ENCODE assay signal across 11 mouse cellular contexts in genomic region chr7:143006756-143007598, GRCm38 (mm10). TPM values are rescaled to one million over a fixed set of nuclear protein-coding genes. Genes with fewer than 3 reads are reported as not detected.
A peak's percentile ranks its signal among the peaks of the same experiment; 100 is the strongest.
DNase-seq lines count a peak whose midpoint lies in the region; ATAC-seq and TF ChIP-seq lines count a peak whose summit lies in the region.
"Had no signal": no experiment of that assay in that cellular context is flagged by ENCODE, and none has a peak within 500 bp of the region (broad histone marks: within the 10 kb centered on the region; RNA-seq: fewer than 3 reads in every experiment).

No protein-coding gene starts in this region.

- H3K36me3 ChIP-seq in heart, adult 2 months (ENCODE audit: control insufficient read depth, insufficient read depth, low read length) = no peaks in the 10 kb centered on the region
- no peaks in the 10 kb centered on the region for H3K36me3 ChIP-seq in midbrain, embryonic 10.5 days
- no peaks in the 10 kb centered on the region for H3K36me3 ChIP-seq in midbrain, embryonic 15.5 days (replicated peaks)
- H3K36me3 ChIP-seq in macrophage (ENCODE audit: inconsistent target) = no peaks in the 10 kb centered on the region

- WGBS in heart, adult 2 months = 86% methylated on average over 8 of the region's 8 CpGs
- 87% methylated on average over 8 of the region's 8 CpGs for WGBS in midbrain, embryonic 10.5 days
- 92% methylated on average over 8 of the region's 8 CpGs for WGBS in midbrain, embryonic 15.5 days
- WGBS in macrophage (ENCODE audit: missing documents) = 46% methylated on average over 8 of the region's 8 CpGs

- intact Hi-C loops in heart, adult 2 months (cut with DNase I) = loop anchor here (5.0 kb wide), 3 partner anchors 115 to 460 kb away; no protein-coding TSS in a partner anchor

- no peaks in the 10 kb centered on the region for H3K79me2 ChIP-seq in heart, adult 2 months (replicated peaks; ENCODE audit: control insufficient read depth, insufficient read depth, low read length)
- H3K79me2 ChIP-seq in macrophage (ENCODE audit: inconsistent target) = peaks cover 19% of the 10 kb centered on the region

- no peak overlapping the region for H3K4me3 ChIP-seq in heart, adult 2 months
- H3K4me3 ChIP-seq in midbrain, embryonic 10.5 days = 0 out of 2 replicates have a peak overlapping the region, but pooled peaks have one; percentile 9
- no peak overlapping the region for H3K4me3 ChIP-seq in midbrain, embryonic 15.5 days
- H3K4me3 ChIP-seq in macrophage (ENCODE audit: inconsistent target) = peak overlapping the region; percentile 53

- no peak for TF ChIP-seq CTCF in heart, adult 2 months (IDR thresholded peaks at IDR 0.05)

- H3K9ac ChIP-seq in heart, adult 2 months (ENCODE audit: low read depth, low read length) = no peak overlapping the region
- no peak overlapping the region for H3K9ac ChIP-seq in midbrain, embryonic 15.5 days

- H3K4me2 ChIP-seq in midbrain, embryonic 15.5 days = no peak overlapping the region

- H3K27ac ChIP-seq in heart, adult 2 months = no peak overlapping the region
- peak overlapping the region; percentile 78 for H3K27ac ChIP-seq in midbrain, embryonic 10.5 days (replicated peaks)
- H3K27ac ChIP-seq in midbrain, embryonic 15.5 days = no peak overlapping the region
- H3K27ac ChIP-seq in macrophage = peak overlapping the region; percentile 83

- no peak for TF ChIP-seq EP300 in heart, adult 2 months (IDR thresholded peaks at IDR 0.05; ENCODE audit: insufficient read depth, low read depth, low read length)

- H3K4me1 ChIP-seq in heart, adult 2 months (ENCODE audit: control insufficient read depth, insufficient read depth, low read length) = peaks cover 10% of the 10 kb centered on the region
- peaks cover 18% of the 10 kb centered on the region for H3K4me1 ChIP-seq in midbrain, embryonic 10.5 days
- peaks cover 3% of the 10 kb centered on the region; the same call in 1 of the 2 replicates for H3K4me1 ChIP-seq in midbrain, embryonic 15.5 days

- H3K27me3 ChIP-seq in heart, adult 2 months (ENCODE audit: control insufficient read depth, insufficient read depth, low read length) = no peaks in the 10 kb centered on the region
- no peaks in the 10 kb centered on the region for H3K27me3 ChIP-seq in midbrain, embryonic 10.5 days (ENCODE audit: low read depth, poor library complexity, severe bottlenecking)
- no peaks in the 10 kb centered on the region for H3K27me3 ChIP-seq in midbrain, embryonic 15.5 days (replicated peaks)

- H3K9me3 ChIP-seq in midbrain, embryonic 10.5 days (replicated peaks) = no peaks in the 10 kb centered on the region
- no peaks in the 10 kb centered on the region for H3K9me3 ChIP-seq in midbrain, embryonic 15.5 days

- peak; percentile 91 for DNase-seq in heart, adult 11 months
- no peak for DNase-seq in heart, adult 2 months
- no peak for DNase-seq in midbrain, embryonic 10.5 days (ENCODE audit: low spot score)
- DNase-seq in embryo, embryonic 11 days = no peak
- DNase-seq: adrenal gland, postnatal 25 days had no signal

- TF ChIP-seq POLR2A in heart, adult 2 months (IDR thresholded peaks at IDR 0.05; ENCODE audit: insufficient read depth, low read depth, low read length) = no peak

- no peak for ATAC-seq in midbrain, embryonic 15.5 days (replicated peaks)
- ATAC-seq in erythroblast, adult 5-6 weeks (replicated peaks; ENCODE audit: low FRiP score, poor library complexity, severe bottlenecking) = peak; percentile 7; the same call in 1 of the 2 replicates
- ATAC-seq in megakaryocyte-erythroid progenitor cell, adult 5-6 weeks (replicated peaks; ENCODE audit: low FRiP score, low TSS enrichment, poor library complexity, severe bottlenecking) = no peak

RNA-seq across cellular contexts. Expression of gene Tspan32, which starts 2.1 kb away (rescaled TPM):
- total RNA-seq in heart, adult 2 months (2021) = 1 to 10 TPM in 1 of 2 experiments, under 1 TPM in 1; 0.44 to 1.3 TPM
- 1.8 and 1.9 TPM in 2 replicates for polyA plus RNA-seq in heart, adult 2 months (2012; rRNA removed)
- polyA plus RNA-seq in midbrain, embryonic 10.5 days (2016; fragmentation: Nextera tagmentation; extraction: Ambion mirVana) = 4.7 and 6.0 TPM in 2 replicates
- polyA plus RNA-seq in midbrain, embryonic 15.5 days (2015; fragmentation: Nextera tagmentation; extraction: Ambion mirVana) = 0.66 and 0.97 TPM in 2 replicates
- 77.4 and 78.8 TPM in 2 replicates for total RNA-seq in erythroblast, adult 5-6 weeks (2015; ENCODE audit: low replicate concordance)
- 55.2 and 79.5 TPM in 2 replicates for total RNA-seq in erythroblast, adult 5-6 weeks (2017; ENCODE audit: low replicate concordance)
- total RNA-seq in macrophage (2018; cell fraction: chromatin; rRNA removed) = 10 to 100 TPM in 22 of 26 experiments, 1 to 10 TPM in 4; 3.4 to 54.6 (median 29.8) TPM
- total RNA-seq in macrophage (2018; cell fraction: cytosol; rRNA removed) = 10 to 100 TPM; 10.3 to 29.2 (median 21.3) TPM
- total RNA-seq in macrophage (2018; cell fraction: nucleus; rRNA removed) = 10 to 100 TPM in 24 of 26 experiments, 1 to 10 TPM in 2; 8.3 to 55.5 (median 26.9) TPM
- polyA plus RNA-seq in macrophage (2018) = 12.2 to 22.1 TPM (median 14.6 TPM) in 3 replicates
- total RNA-seq in megakaryocyte-erythroid progenitor cell, adult 5-6 weeks (2014; fragmentation: Nextera tagmentation) = 163 and 191 TPM in 2 replicates
- 94.2 and 132 TPM in 2 replicates for total RNA-seq in megakaryocyte-erythroid progenitor cell, adult 5-6 weeks (2017)

RNA-seq across cellular contexts. Expression of gene Ascl2, which starts 37.9 kb away (rescaled TPM):
- not detected for total RNA-seq in heart, adult 2 months (2021)
- 0.08 TPM in 1 of 2 replicates, not detected in the other for polyA plus RNA-seq in heart, adult 2 months (2012; rRNA removed)
- polyA plus RNA-seq in midbrain, embryonic 10.5 days (2016; fragmentation: Nextera tagmentation; extraction: Ambion mirVana) = 0.70 and 1.3 TPM in 2 replicates
- 0.20 and 0.58 TPM in 2 replicates for polyA plus RNA-seq in midbrain, embryonic 15.5 days (2015; fragmentation: Nextera tagmentation; extraction: Ambion mirVana)
- total RNA-seq in erythroblast, adult 5-6 weeks (2015; ENCODE audit: low replicate concordance) = not detected in 2 replicates
- not detected in 2 replicates for total RNA-seq in erythroblast, adult 5-6 weeks (2017; ENCODE audit: low replicate concordance)
- total RNA-seq in macrophage (2018; cell fraction: chromatin; rRNA removed) = under 1 TPM in 4 of 26 experiments, not detected in 22; 0.41 to 0.92 (median 0.68) TPM
- total RNA-seq in macrophage (2018; cell fraction: cytosol; rRNA removed) = 1 to 10 TPM in 1 of 26 experiments, under 1 TPM in 25; 0.06 to 1.0 (median 0.48) TPM
- total RNA-seq in macrophage (2018; cell fraction: nucleus; rRNA removed) = 1 to 10 TPM in 3 of 26 experiments, under 1 TPM in 7, not detected in 16; 0.33 to 1.3 (median 0.52) TPM
- 0.18 to 1.9 TPM (median 0.23 TPM) in 3 replicates for polyA plus RNA-seq in macrophage (2018)
- not detected in 2 replicates for total RNA-seq in megakaryocyte-erythroid progenitor cell, adult 5-6 weeks (2014; fragmentation: Nextera tagmentation)
- total RNA-seq in megakaryocyte-erythroid progenitor cell, adult 5-6 weeks (2017) = 0.99 TPM in 1 of 2 replicates, not detected in the other
- total RNA-seq: hematopoietic stem cell, adult 5-6 weeks; monocyte, adult 5-6 weeks had no signal

RNA-seq across cellular contexts. Expression of gene Cd81, which starts 45.6 kb away (rescaled TPM):
- 100 to 1,000 TPM; 424 to 434 TPM for total RNA-seq in heart, adult 2 months (2021)
- 641 and 822 TPM in 2 replicates for polyA plus RNA-seq in heart, adult 2 months (2012; rRNA removed)
- 267 and 279 TPM in 2 replicates for polyA plus RNA-seq in midbrain, embryonic 10.5 days (2016; fragmentation: Nextera tagmentation; extraction: Ambion mirVana)
- 374 and 398 TPM in 2 replicates for polyA plus RNA-seq in midbrain, embryonic 15.5 days (2015; fragmentation: Nextera tagmentation; extraction: Ambion mirVana)
- 59.4 and 65.9 TPM in 2 replicates for total RNA-seq in erythroblast, adult 5-6 weeks (2015; ENCODE audit: low replicate concordance)
- 40.8 and 80.4 TPM in 2 replicates for total RNA-seq in erythroblast, adult 5-6 weeks (2017; ENCODE audit: low replicate concordance)
- 100 to 1,000 TPM in 1 of 26 experiments, 10 to 100 TPM in 25; 16.9 to 122 (median 35.5) TPM for total RNA-seq in macrophage (2018; cell fraction: chromatin; rRNA removed)
- total RNA-seq in macrophage (2018; cell fraction: cytosol; rRNA removed) = 100 to 1,000 TPM; 101 to 168 (median 133) TPM
- total RNA-seq in macrophage (2018; cell fraction: nucleus; rRNA removed) = 100 to 1,000 TPM in 16 of 26 experiments, 10 to 100 TPM in 10; 64.2 to 209 (median 121) TPM
- polyA plus RNA-seq in macrophage (2018) = 105 to 150 TPM (median 143 TPM) in 3 replicates
- total RNA-seq in megakaryocyte-erythroid progenitor cell, adult 5-6 weeks (2014; fragmentation: Nextera tagmentation) = 194 and 203 TPM in 2 replicates
- 214 and 238 TPM in 2 replicates for total RNA-seq in megakaryocyte-erythroid progenitor cell, adult 5-6 weeks (2017)

Comparison
In these comparisons a context has a peak if more than half of its experiments do, and no peak if none do; other contexts are left out.
1. H3K27ac ChIP-seq: peak in midbrain, embryonic 10.5 days (single experiment) and macrophage (single experiment); none in heart, adult 2 months (single experiment) and midbrain, embryonic 15.5 days (single experiment).
2. H3K4me3 ChIP-seq: peak in midbrain, embryonic 10.5 days (single experiment) and macrophage (single experiment); none in heart, adult 2 months (single experiment) and midbrain, embryonic 15.5 days (single experiment).